Mouse (Mus musculus): ENCODE measurements around the gene Agrp.

The Agrp gene

GRCm38 (mm10) chr8:105545249-105545648 lies 91.9 kb downstream of the Agrp start:
- WGBS = 35% methylated on average over 3 of the region's 3 CpGs

GRCm38 (mm10) chr8:105544544-105545205 lies 92.5 kb downstream of the Agrp start:
- 34% methylated on average over 7 of the region's 7 CpGs for WGBS

GRCm38 (mm10) chr8:105543703-105544102 lies 93.5 kb downstream of the Agrp start:
- 17% methylated on average over 1 of the region's 1 CpGs for WGBS

GRCm38 (mm10) chr8:105542808-105543207 lies 94.4 kb downstream of the Agrp start:
- WGBS = 93% methylated on average over 2 of the region's 2 CpGs

GRCm38 (mm10) chr8:105542032-105542656 lies 95.0 kb downstream of the Agrp start:
- 90% methylated on average over 3 of the region's 3 CpGs for WGBS

GRCm38 (mm10) chr8:105538940-105539339 lies 98.3 kb downstream of the Agrp start:
- WGBS = 83% methylated on average over 4 of the region's 4 CpGs

GRCm38 (mm10) chr8:105537011-105537677 lies 100.0 kb downstream of the Agrp start:
- WGBS = 59% methylated on average over 6 of the region's 6 CpGs

GRCm38 (mm10) chr8:105536546-105536945 lies 100.6 kb downstream of the Agrp start:
- WGBS = 45% methylated on average over 3 of the region's 3 CpGs

GRCm38 (mm10) chr8:105533892-105534329 lies 103.3 kb downstream of the Agrp start:
- 0% methylated on average over 1 of the region's 1 CpGs for WGBS

- 39% methylated on average over 2 of the region's 2 CpGs for WGBS
Measured at GRCm38 (mm10) chr8:105533439-105533838, 103.8 kb downstream of the Agrp start.

GRCm38 (mm10) chr8:105531774-105532173 lies 105.4 kb downstream of the Agrp start:
- 54% methylated on average over 2 of the region's 2 CpGs for WGBS

GRCm38 (mm10) chr8:105529271-105529670 lies 107.9 kb downstream of the Agrp start:
- WGBS = 93% methylated on average over 3 of the region's 3 CpGs

GRCm38 (mm10) chr8:105528206-105528605 lies 109.0 kb downstream of the Agrp start:
- 93% methylated on average over 1 of the region's 1 CpGs for WGBS

GRCm38 (mm10) chr8:105527110-105527509 lies 110.1 kb downstream of the Agrp start:
- 89% methylated on average over 2 of the region's 2 CpGs for WGBS

GRCm38 (mm10) chr8:105522890-105523289 lies 114.3 kb downstream of the Agrp start:
- WGBS = 91% methylated on average over 9 of the region's 9 CpGs

GRCm38 (mm10) chr8:105521995-105522769 lies 115.0 kb downstream of the Agrp start:
- WGBS = 88% methylated on average over 21 of the region's 21 CpGs

- WGBS = 22% methylated on average over 3 of the region's 3 CpGs
Measured at GRCm38 (mm10) chr8:105521061-105521460, 116.1 kb downstream of the Agrp start.

GRCm38 (mm10) chr8:105520521-105520920 lies 116.7 kb downstream of the Agrp start:
- 66% methylated on average over 5 of the region's 5 CpGs for WGBS

GRCm38 (mm10) chr8:105519591-105519990 lies 117.6 kb downstream of the Agrp start:
- WGBS = 9% methylated on average over 2 of the region's 2 CpGs

GRCm38 (mm10) chr8:105518436-105519313 lies 118.5 kb downstream of the Agrp start, which contains the start of gene Hsd11b2:
Gene Hsd11b2 (plus strand): TSS chr8:105518755.
- WGBS = 1% methylated on average over 68 of the region's 68 CpGs

- 61% methylated on average over 8 of the region's 8 CpGs for WGBS
Measured at GRCm38 (mm10) chr8:105517346-105517745, 119.8 kb downstream of the Agrp start.
